Mouse (Mus musculus): ENCODE data around the gene Tmem51.

DNA sequence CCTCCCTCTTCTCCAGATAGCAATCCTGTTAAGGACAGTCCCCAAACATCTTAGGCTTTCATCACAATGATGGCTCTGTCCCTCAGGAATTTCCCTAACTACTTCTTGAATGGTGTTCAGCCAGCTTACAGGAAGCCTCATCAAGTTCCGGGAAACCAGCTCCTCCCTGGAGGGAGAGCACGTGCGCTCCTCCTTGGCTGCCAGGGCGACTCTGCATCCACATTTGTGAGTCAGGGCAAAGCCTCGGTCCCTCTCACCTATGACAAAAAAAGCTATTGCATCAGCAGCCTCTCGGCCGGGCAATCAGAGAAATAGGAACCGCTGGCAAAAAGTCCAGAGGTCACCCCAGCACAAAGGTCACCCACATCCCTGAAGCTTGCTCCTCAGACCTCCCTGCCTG lies 13.3 kb downstream of the Tmem51 start:
- TF ChIP-seq ZNF384 (IDR thresholded peaks at IDR 0.05; ENCODE audit: low read depth, low read length): no peak
- no peak for TF ChIP-seq ZC3H11A (IDR thresholded peaks at IDR 0.05; ENCODE audit: borderline replicate concordance, low read depth, low read length)
